Mouse (Mus musculus) liver (tissue): ENCODE measurements around the gene Rbm28.

ENCODE experiments used
- DNase-seq: peaks from one replicate; pipeline ENCODE4 v3.0.0-alpha.2; 2020; ENCODE audit warnings: mixed read lengths

The Rbm28 gene

GRCm38 (mm10) chr6:29137441-29137840, 27.4 kb downstream of the Rbm28 start:
- DNase-seq, result no peak

- DNase-seq, result no peak
These were observed 31.7 kb downstream of the Rbm28 start for GRCm38 (mm10) chr6:29133100-29133499.

GRCm38 (mm10) chr6:29126878-29127426, 37.9 kb downstream of the Rbm28 start:
- no peak for DNase-seq

- no peak for DNase-seq
These were observed 44.8 kb downstream of the Rbm28 start for GRCm38 (mm10) chr6:29119990-29120389.

GRCm38 (mm10) chr6:29118963-29119362, 45.8 kb downstream of the Rbm28 start:
- DNase-seq, result no peak

- DNase-seq, result no peak
These were observed 46.6 kb downstream of the Rbm28 start for GRCm38 (mm10) chr6:29118231-29118630.

- no peak for DNase-seq
These were observed 47.2 kb downstream of the Rbm28 start for GRCm38 (mm10) chr6:29117417-29118104.

- no peak for DNase-seq
These were observed 49.0 kb downstream of the Rbm28 start for GRCm38 (mm10) chr6:29115756-29116155.

- DNase-seq, result no peak
These were observed 53.3 kb downstream of the Rbm28 start for GRCm38 (mm10) chr6:29111501-29111900.

GRCm38 (mm10) chr6:29108376-29108775, 56.4 kb downstream of the Rbm28 start:
- no peak for DNase-seq

GRCm38 (mm10) chr6:29101248-29101864, 63.5 kb downstream of the Rbm28 start:
- DNase-seq, result no peak

- DNase-seq, result no peak
These were observed 64.4 kb downstream of the Rbm28 start for GRCm38 (mm10) chr6:29100423-29100822.

- no peak for DNase-seq
These were observed 65.2 kb downstream of the Rbm28 start for GRCm38 (mm10) chr6:29099536-29100170.

- no peak for DNase-seq
These were observed 71.9 kb downstream of the Rbm28 start for GRCm38 (mm10) chr6:29092904-29093303.

- no peak for DNase-seq
These were observed 72.6 kb downstream of the Rbm28 start for GRCm38 (mm10) chr6:29092234-29092633.

- DNase-seq, result no peak
These were observed 76.7 kb downstream of the Rbm28 start for GRCm38 (mm10) chr6:29087921-29088709.

GRCm38 (mm10) chr6:29084401-29084800, 80.4 kb downstream of the Rbm28 start:
- no peak for DNase-seq

GRCm38 (mm10) chr6:29082776-29083354, 81.9 kb downstream of the Rbm28 start:
- DNase-seq, result no peak

- DNase-seq, result no peak
These were observed 82.9 kb downstream of the Rbm28 start for GRCm38 (mm10) chr6:29081826-29082363.

GRCm38 (mm10) chr6:29079291-29079690, 85.5 kb downstream of the Rbm28 start:
- no peak for DNase-seq

GRCm38 (mm10) chr6:29074133-29074469, 90.7 kb downstream of the Rbm28 start:
- DNase-seq, result no peak
